Mouse (Mus musculus): ENCODE data around the gene Atp5c1. TPM values are rescaled to one million over a fixed set of nuclear protein-coding genes. Genes with fewer than 3 reads are reported as not detected.

The Atp5c1 gene
- polyA plus RNA-seq (2014; fragmentation: Nextera tagmentation; extraction: Ambion mirVana): 727 and 729 TPM in 2 replicates

DNA sequence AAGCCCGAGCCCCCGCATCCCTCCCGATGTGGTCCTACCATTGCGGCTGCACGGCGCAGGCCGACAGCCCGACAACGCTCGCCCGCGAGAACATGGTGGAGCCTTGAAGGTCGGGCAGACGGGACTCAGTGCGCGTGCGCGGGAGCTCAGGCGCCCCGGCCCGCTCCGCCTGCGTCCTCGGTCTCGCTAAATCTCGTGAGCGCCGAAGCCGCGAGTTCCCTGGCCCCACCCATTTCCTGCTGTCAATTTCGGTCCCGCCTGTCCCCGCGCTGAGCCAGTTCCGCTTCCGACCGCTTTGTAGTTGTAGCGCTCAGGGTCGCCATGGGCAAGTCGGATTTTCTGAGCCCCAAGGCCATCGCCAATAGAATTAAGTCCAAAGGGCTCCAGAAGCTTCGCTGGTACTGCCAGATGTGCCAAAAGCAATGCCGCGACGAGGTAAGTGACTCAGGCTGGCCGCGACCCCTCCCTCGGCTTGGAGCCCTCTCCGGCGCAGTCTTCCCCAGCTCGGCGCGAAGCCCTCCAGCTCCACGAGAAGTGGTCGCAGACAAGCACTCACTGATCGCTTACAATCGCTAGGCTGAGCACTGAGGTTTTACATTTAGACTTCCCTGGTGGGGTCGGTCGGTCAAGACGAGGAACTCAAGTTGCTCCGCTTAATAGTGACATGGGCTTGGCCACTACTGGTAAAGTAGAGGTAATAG lies at the start of gene Atp5c1, which contains the start of gene Kin:
TSS of gene Atp5c1 (minus strand) at position 201 of the 701 bp plus-strand sequence.
TSS of gene Kin (plus strand) at position 284 of the 701 bp plus-strand sequence.
- ATAC-seq (replicated peaks; ENCODE audit: low FRiP score, low TSS enrichment, low read depth): peak; percentile 95
- DNase-seq (ENCODE audit: low spot score): peak; percentile 96
- peak within 1 kb of the TSS; percentile 82 for H3K4me2 ChIP-seq (ENCODE audit: low read length)
- no peaks in the 10 kb centered on the region for H3K9me3 ChIP-seq (ENCODE audit: control insufficient read depth, low read length)
- H3K27ac ChIP-seq (ENCODE audit: low read depth): peak within 1 kb of the TSS; percentile 89
- H3K4me3 ChIP-seq (ENCODE audit: low read depth, low read length): peak within 1 kb of the TSS; percentile 98
- peak within 1 kb of the TSS; percentile 99 for H3K9ac ChIP-seq (ENCODE audit: low read length)
- under 1% methylated on average over 59 of the region's 61 CpGs for WGBS
- peaks cover 2% of the 10 kb centered on the region for H3K36me3 ChIP-seq (ENCODE audit: control insufficient read depth, insufficient read depth, low read length)
- H3K27me3 ChIP-seq (replicated peaks; ENCODE audit: control insufficient read depth, insufficient read depth, low read length): no peaks in the 10 kb centered on the region
- H3K4me1 ChIP-seq (replicated peaks; ENCODE audit: control insufficient read depth, insufficient read depth, low read length): peaks cover 32% of the 10 kb centered on the region

DNA sequence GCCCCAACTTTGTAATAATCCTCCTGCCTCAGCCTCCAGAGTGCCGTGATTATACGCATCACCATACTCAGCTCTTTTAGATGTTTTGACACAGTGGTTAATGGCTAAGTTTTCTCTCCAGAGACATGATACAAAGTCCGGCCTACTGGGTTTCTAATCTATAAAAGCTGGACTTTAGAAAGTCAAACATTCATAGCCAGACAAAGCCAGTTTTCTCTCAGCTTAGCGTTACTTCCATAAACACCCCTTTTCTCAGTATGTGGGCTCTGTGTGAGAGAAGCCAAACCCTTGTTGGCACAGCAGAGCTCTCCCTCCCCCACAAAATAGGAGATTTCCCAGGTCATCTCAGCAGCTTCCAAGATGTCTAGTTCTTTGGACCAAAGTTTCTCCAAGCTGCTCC lies 48.3 kb upstream of the Atp5c1 start:
- ATAC-seq (replicated peaks; ENCODE audit: low FRiP score, low TSS enrichment, low read depth) (no peak), DNase-seq (ENCODE audit: low spot score) (no peak)
- Histone ChIP-seq H3K27ac (ENCODE audit: low read depth) (no peak overlapping the region), H3K36me3 (ENCODE audit: control insufficient read depth, insufficient read depth, low read length) (no peaks in the 10 kb centered on the region), H3K27me3 (replicated peaks; ENCODE audit: control insufficient read depth, insufficient read depth, low read length) (no peaks in the 10 kb centered on the region), H3K4me2 (ENCODE audit: low read length) (no peak overlapping the region), H3K9ac (ENCODE audit: low read length) (no peak overlapping the region), H3K4me1 (replicated peaks; ENCODE audit: control insufficient read depth, insufficient read depth, low read length) (no peaks in the 10 kb centered on the region), H3K9me3 (ENCODE audit: control insufficient read depth, low read length) (no peaks in the 10 kb centered on the region), H3K4me3 (ENCODE audit: low read depth, low read length) (no peak overlapping the region)
- WGBS: 77% methylated on average over 4 of the region's 4 CpGs

DNA sequence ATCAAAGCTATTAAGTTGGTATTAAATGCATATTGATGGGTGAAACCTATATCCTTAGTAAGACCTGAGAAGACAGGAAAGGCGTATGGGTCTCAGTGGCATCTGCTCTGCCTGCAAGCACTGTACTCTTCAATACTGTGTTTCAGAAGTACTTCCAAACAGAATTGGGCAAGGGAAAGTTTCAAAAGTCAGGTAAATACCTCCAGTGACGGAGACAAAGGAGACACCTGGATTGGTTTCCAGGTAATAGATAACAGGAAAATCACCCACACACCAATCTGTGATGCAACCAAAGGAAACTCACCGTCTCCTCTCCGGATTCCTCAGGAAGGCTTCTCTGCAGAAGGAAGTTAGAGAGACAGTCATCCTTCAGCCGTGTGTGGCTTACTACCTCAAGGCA lies 47.2 kb upstream of the Atp5c1 start:
- ATAC-seq (replicated peaks; ENCODE audit: low FRiP score, low TSS enrichment, low read depth): no peak
- no peak overlapping the region for H3K4me2 ChIP-seq (ENCODE audit: low read length)
- WGBS: 85% methylated on average over 5 of the region's 5 CpGs
- H3K9me3 ChIP-seq (ENCODE audit: control insufficient read depth, low read length): no peaks in the 10 kb centered on the region
- no peak for DNase-seq (ENCODE audit: low spot score)
- H3K27me3 ChIP-seq (replicated peaks; ENCODE audit: control insufficient read depth, insufficient read depth, low read length): no peaks in the 10 kb centered on the region
- no peaks in the 10 kb centered on the region for H3K4me1 ChIP-seq (replicated peaks; ENCODE audit: control insufficient read depth, insufficient read depth, low read length)
- no peaks in the 10 kb centered on the region for H3K36me3 ChIP-seq (ENCODE audit: control insufficient read depth, insufficient read depth, low read length)
- no peak overlapping the region for H3K9ac ChIP-seq (ENCODE audit: low read length)
- H3K4me3 ChIP-seq (ENCODE audit: low read depth, low read length): no peak overlapping the region
- H3K27ac ChIP-seq (ENCODE audit: low read depth): no peak overlapping the region

DNA sequence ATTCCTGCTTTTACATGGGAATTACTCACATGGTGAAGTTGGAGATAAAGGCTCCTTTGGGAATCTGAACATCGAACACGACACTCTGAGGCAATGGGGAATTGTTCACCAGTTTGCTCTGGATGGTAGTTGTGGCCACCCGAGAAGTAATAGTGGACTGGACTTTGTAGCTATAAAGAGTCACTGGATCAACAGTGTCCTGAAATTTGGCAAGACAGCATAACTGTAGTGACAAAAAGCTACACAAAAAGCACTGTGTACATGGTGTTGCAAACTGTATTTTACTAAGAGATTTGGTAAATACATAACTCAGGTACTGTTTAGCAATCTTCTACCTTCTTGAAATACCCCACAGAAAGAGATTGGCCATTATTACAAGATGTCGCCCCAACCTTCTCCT lies 45.8 kb upstream of the Atp5c1 start:
- Histone ChIP-seq H3K9ac (ENCODE audit: low read length) (no peak overlapping the region), H3K36me3 (ENCODE audit: control insufficient read depth, insufficient read depth, low read length) (no peaks in the 10 kb centered on the region), H3K4me2 (ENCODE audit: low read length) (no peak overlapping the region), H3K9me3 (ENCODE audit: control insufficient read depth, low read length) (no peaks in the 10 kb centered on the region), H3K27ac (ENCODE audit: low read depth) (no peak overlapping the region), H3K27me3 (replicated peaks; ENCODE audit: control insufficient read depth, insufficient read depth, low read length) (no peaks in the 10 kb centered on the region), H3K4me1 (replicated peaks; ENCODE audit: control insufficient read depth, insufficient read depth, low read length) (no peaks in the 10 kb centered on the region), H3K4me3 (ENCODE audit: low read depth, low read length) (no peak overlapping the region)
- WGBS: 94% methylated on average over 4 of the region's 4 CpGs
- no peak for ATAC-seq (replicated peaks; ENCODE audit: low FRiP score, low TSS enrichment, low read depth)
- DNase-seq (ENCODE audit: low spot score): no peak

DNA sequence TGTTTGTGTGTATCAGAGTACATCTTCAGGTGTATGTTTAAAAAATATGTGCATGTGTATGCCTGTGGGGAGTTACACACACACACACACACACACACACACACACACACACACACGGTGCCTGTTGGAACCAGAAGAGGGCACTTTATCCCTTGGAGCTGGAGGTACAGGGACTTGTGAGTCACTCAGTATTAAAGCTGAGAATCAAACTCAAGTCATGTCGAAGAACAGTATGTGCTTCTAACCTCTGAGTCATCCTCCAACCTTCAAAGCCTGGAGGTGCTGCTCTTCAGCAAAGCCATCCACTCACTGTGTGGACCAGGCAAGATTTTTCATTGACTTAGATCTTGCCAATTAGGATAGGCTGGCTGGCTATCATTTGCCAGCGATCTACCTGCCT lies 41.5 kb upstream of the Atp5c1 start:
- Histone ChIP-seq H3K9me3 (ENCODE audit: control insufficient read depth, low read length) (no peaks in the 10 kb centered on the region), H3K4me2 (ENCODE audit: low read length) (no peak overlapping the region), H3K4me3 (ENCODE audit: low read depth, low read length) (no peak overlapping the region), H3K36me3 (ENCODE audit: control insufficient read depth, insufficient read depth, low read length) (no peaks in the 10 kb centered on the region), H3K4me1 (replicated peaks; ENCODE audit: control insufficient read depth, insufficient read depth, low read length) (no peaks in the 10 kb centered on the region), H3K27ac (ENCODE audit: low read depth) (no peak overlapping the region), H3K27me3 (replicated peaks; ENCODE audit: control insufficient read depth, insufficient read depth, low read length) (no peaks in the 10 kb centered on the region), H3K9ac (ENCODE audit: low read length) (no peak overlapping the region)
- 70% methylated on average over 3 of the region's 3 CpGs for WGBS
- DNase-seq (ENCODE audit: low spot score) (no peak), ATAC-seq (replicated peaks; ENCODE audit: low FRiP score, low TSS enrichment, low read depth) (no peak)

DNA sequence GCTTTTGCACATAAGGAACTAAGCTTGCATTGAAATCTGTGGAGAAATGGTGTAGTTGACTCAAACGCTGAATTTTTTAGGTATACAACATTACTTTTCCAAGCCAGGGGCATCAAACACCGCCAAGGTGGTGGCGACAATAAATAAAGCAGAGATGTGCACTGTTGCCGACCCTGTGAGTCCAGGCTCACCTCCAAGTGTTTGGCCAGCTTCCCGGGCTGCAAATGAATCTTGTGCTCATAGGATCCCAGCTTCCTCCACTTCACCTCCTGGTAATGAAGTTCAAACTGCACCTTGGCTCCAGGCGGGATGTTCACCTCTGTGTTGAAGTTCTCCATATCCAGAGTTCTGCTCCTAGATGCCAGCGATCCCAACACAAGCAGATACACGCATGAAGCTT lies 39.0 kb upstream of the Atp5c1 start:
- Histone ChIP-seq H3K27ac (ENCODE audit: low read depth) (no peak overlapping the region), H3K4me2 (ENCODE audit: low read length) (no peak overlapping the region), H3K36me3 (ENCODE audit: control insufficient read depth, insufficient read depth, low read length) (no peaks in the 10 kb centered on the region), H3K9me3 (ENCODE audit: control insufficient read depth, low read length) (no peaks in the 10 kb centered on the region), H3K4me3 (ENCODE audit: low read depth, low read length) (no peak overlapping the region), H3K9ac (ENCODE audit: low read length) (no peak overlapping the region), H3K27me3 (replicated peaks; ENCODE audit: control insufficient read depth, insufficient read depth, low read length) (no peaks in the 10 kb centered on the region), H3K4me1 (replicated peaks; ENCODE audit: control insufficient read depth, insufficient read depth, low read length) (no peaks in the 10 kb centered on the region)
- DNase-seq (ENCODE audit: low spot score) (no peak), ATAC-seq (replicated peaks; ENCODE audit: low FRiP score, low TSS enrichment, low read depth) (no peak)
- WGBS: 79% methylated on average over 8 of the region's 8 CpGs

DNA sequence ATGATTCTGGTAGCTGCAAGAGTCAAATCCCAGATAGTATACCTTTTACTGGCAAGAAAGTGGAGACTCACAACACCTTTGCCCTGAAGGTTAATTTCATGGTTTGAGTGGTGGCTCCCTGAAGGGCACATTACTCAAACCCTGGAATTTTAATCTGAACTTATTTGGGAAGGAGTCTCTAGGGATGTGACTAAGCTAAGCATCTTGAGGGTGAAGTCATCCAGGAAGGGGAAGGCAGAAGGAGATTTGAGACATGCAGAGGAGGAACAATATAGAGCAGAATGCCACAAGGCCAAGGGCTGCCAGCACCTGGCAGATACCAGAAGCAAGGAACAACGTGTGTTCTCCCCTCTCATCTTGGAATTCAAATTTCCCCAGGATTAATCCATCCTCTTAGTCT lies 38.4 kb upstream of the Atp5c1 start:
- no peak overlapping the region for H3K4me2 ChIP-seq (ENCODE audit: low read length)
- ATAC-seq (replicated peaks; ENCODE audit: low FRiP score, low TSS enrichment, low read depth) (no peak), DNase-seq (ENCODE audit: low spot score) (no peak)
- no peak overlapping the region for H3K27ac ChIP-seq (ENCODE audit: low read depth)
- no peaks in the 10 kb centered on the region for H3K27me3 ChIP-seq (replicated peaks; ENCODE audit: control insufficient read depth, insufficient read depth, low read length)
- H3K4me1 ChIP-seq (replicated peaks; ENCODE audit: control insufficient read depth, insufficient read depth, low read length): no peaks in the 10 kb centered on the region
- 46% methylated on average over 1 of the region's 1 CpGs for WGBS
- H3K9me3 ChIP-seq (ENCODE audit: control insufficient read depth, low read length): no peaks in the 10 kb centered on the region
- no peak overlapping the region for H3K9ac ChIP-seq (ENCODE audit: low read length)
- no peaks in the 10 kb centered on the region for H3K36me3 ChIP-seq (ENCODE audit: control insufficient read depth, insufficient read depth, low read length)
- no peak overlapping the region for H3K4me3 ChIP-seq (ENCODE audit: low read depth, low read length)

DNA sequence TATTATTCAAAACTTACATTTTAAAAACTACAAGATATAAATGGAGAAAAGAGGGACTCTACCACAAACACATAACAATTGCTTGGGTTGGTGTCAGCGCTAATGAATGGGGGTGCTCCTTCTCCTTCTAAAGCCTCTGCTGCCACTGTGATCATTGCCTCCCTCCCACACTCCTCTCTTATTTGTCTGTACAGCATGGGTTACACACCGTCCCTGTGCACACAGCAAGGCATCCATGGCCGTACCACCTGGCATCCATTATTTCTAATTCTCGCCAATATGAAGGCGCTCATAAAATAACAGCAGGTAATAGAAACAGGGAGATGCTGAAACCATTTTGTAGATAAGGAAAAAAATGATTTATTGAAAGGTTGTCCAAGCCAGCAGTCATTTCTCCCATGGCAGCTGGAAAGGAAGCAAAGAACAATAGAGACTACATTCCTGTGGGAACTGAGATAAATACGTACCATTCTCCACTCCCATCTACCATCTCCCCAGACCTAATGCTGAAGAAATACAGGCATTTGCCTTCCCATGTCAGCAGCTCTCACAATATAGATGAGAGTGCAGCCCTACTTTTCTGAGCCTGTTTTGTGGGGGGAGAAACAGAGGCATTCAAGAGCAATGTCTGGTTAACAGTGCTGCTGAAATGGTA lies 28.4 kb upstream of the Atp5c1 start:
- Histone ChIP-seq H3K9me3 (ENCODE audit: control insufficient read depth, low read length) (no peaks in the 10 kb centered on the region), H3K27ac (ENCODE audit: low read depth) (no peak overlapping the region), H3K4me2 (ENCODE audit: low read length) (no peak overlapping the region), H3K4me3 (ENCODE audit: low read depth, low read length) (no peak overlapping the region), H3K36me3 (ENCODE audit: control insufficient read depth, insufficient read depth, low read length) (no peaks in the 10 kb centered on the region), H3K4me1 (replicated peaks; ENCODE audit: control insufficient read depth, insufficient read depth, low read length) (no peaks in the 10 kb centered on the region), H3K9ac (ENCODE audit: low read length) (no peak overlapping the region), H3K27me3 (replicated peaks; ENCODE audit: control insufficient read depth, insufficient read depth, low read length) (no peaks in the 10 kb centered on the region)
- no peak for DNase-seq (ENCODE audit: low spot score)
- 75% methylated on average over 6 of the region's 6 CpGs for WGBS
- no peak for ATAC-seq (replicated peaks; ENCODE audit: low FRiP score, low TSS enrichment, low read depth)

DNA sequence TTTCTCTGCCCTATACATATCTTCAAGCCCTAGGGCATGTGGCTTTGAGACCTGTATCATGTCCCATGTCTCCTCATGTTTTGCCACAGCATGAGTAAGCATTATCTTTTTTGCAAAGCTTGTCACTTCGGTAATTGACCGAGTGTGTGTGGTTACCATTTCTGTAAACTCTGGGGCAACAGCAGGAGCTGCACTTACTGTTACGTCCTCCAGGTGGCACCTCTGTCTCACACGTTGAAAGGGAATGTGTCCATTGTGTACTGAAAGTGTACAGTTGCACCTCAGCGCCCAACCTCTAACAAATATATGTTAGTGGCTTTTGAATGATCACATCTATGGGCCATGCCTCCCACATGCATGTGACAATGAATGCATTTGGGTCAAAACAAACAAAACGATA lies 20.9 kb upstream of the Atp5c1 start:
- peak; percentile 66 for DNase-seq (ENCODE audit: low spot score)
- 42% methylated on average over 6 of the region's 6 CpGs for WGBS
- ATAC-seq (replicated peaks; ENCODE audit: low FRiP score, low TSS enrichment, low read depth): no peak
- Histone ChIP-seq H3K9me3 (ENCODE audit: control insufficient read depth, low read length) (no peaks in the 10 kb centered on the region), H3K36me3 (ENCODE audit: control insufficient read depth, insufficient read depth, low read length) (no peaks in the 10 kb centered on the region), H3K4me1 (replicated peaks; ENCODE audit: control insufficient read depth, insufficient read depth, low read length) (no peaks in the 10 kb centered on the region), H3K4me3 (ENCODE audit: low read depth, low read length) (no peak overlapping the region), H3K27me3 (replicated peaks; ENCODE audit: control insufficient read depth, insufficient read depth, low read length) (no peaks in the 10 kb centered on the region), H3K9ac (ENCODE audit: low read length) (no peak overlapping the region), H3K27ac (ENCODE audit: low read depth) (no peak overlapping the region), H3K4me2 (ENCODE audit: low read length) (no peak overlapping the region)
